ENCODE assay signal across 31 mouse cellular contexts in genomic region chr5:64568294-64568693, GRCm38 (mm10).
DNase-seq lines count a peak whose midpoint lies in the region; ATAC-seq lines count a peak whose summit lies in the region.
"Had no signal": no experiment of that assay in that cellular context is flagged by ENCODE, and none has a peak within 500 bp of the region (broad histone marks: within the 10 kb centered on the region; RNA-seq: fewer than 3 reads in every experiment).

No protein-coding gene starts in this region.

- H3K36me3 ChIP-seq in liver, embryonic 13.5 days: no peaks in the 10 kb centered on the region
- no peaks in the 10 kb centered on the region for H3K36me3 ChIP-seq in forebrain, embryonic 13.5 days (ENCODE audit: poor library complexity, severe bottlenecking)
- H3K36me3 ChIP-seq: embryonic facial prominence, embryonic 10.5 days; embryonic facial prominence, embryonic 15.5 days; heart, embryonic 15.5 days; hindbrain, embryonic 12.5 days; intestine, embryonic 15.5 days; lung, embryonic 15.5 days; neural tube, embryonic 15.5 days had no signal

- H3K4me3 ChIP-seq in liver, embryonic 13.5 days (replicated peaks): no peak overlapping the region
- no peak overlapping the region for H3K4me3 ChIP-seq in forebrain, embryonic 13.5 days
- H3K4me3 ChIP-seq: embryonic facial prominence, embryonic 10.5 days; embryonic facial prominence, embryonic 15.5 days; heart, embryonic 15.5 days; hindbrain, embryonic 12.5 days; intestine, embryonic 15.5 days; lung, embryonic 15.5 days; megakaryocyte, embryonic 14.5 days; neural tube, embryonic 15.5 days had no signal

- H3K27me3 ChIP-seq in liver, embryonic 13.5 days: no peaks in the 10 kb centered on the region
- H3K27me3 ChIP-seq in forebrain, embryonic 13.5 days: no peaks in the 10 kb centered on the region
- H3K27me3 ChIP-seq: embryonic facial prominence, embryonic 15.5 days; heart, embryonic 15.5 days; hindbrain, embryonic 12.5 days; intestine, embryonic 15.5 days; lung, embryonic 15.5 days; megakaryocyte, embryonic 14.5 days; neural tube, embryonic 15.5 days had no signal

- H3K27ac ChIP-seq in liver, embryonic 13.5 days: peak overlapping the region; percentile 92
- H3K27ac ChIP-seq in forebrain, embryonic 13.5 days: no peak overlapping the region
- H3K27ac ChIP-seq: embryonic facial prominence, embryonic 10.5 days; embryonic facial prominence, embryonic 15.5 days; heart, embryonic 15.5 days; hindbrain, embryonic 12.5 days; hindbrain, postnatal 0 days; intestine, embryonic 15.5 days; kidney, postnatal 0 days; lung, embryonic 15.5 days; neural tube, embryonic 15.5 days had no signal

- peak; percentile 49 for ATAC-seq in erythroblast, adult 5-6 weeks (replicated peaks; ENCODE audit: low FRiP score, poor library complexity, severe bottlenecking)
- ATAC-seq in liver, embryonic 13.5 days (ENCODE audit: low read depth): peak; percentile 34; the same call in 1 of the 2 replicates
- 0 out of 2 replicates have a peak, but pooled peaks have one; percentile 13 for ATAC-seq in megakaryocyte progenitor cell, adult 5-6 weeks (replicated peaks; ENCODE audit: poor library complexity)
- ATAC-seq in forebrain, embryonic 13.5 days: no peak
- ATAC-seq: forebrain, postnatal 0 days; hindbrain, postnatal 0 days; intestine, embryonic 15.5 days had no signal

- H3K4me2 ChIP-seq in liver, embryonic 13.5 days: no peak overlapping the region
- H3K4me2 ChIP-seq in forebrain, embryonic 13.5 days: no peak overlapping the region
- H3K4me2 ChIP-seq: embryonic facial prominence, embryonic 15.5 days; heart, embryonic 15.5 days; hindbrain, embryonic 12.5 days; intestine, embryonic 15.5 days; lung, embryonic 15.5 days; neural tube, embryonic 15.5 days had no signal

- WGBS in liver, embryonic 13.5 days (ENCODE audit: insufficient replicate concordance): 64% methylated on average over 3 of the region's 3 CpGs
- 96% methylated on average over 3 of the region's 3 CpGs for WGBS in forebrain, embryonic 13.5 days

- peak overlapping the region; percentile 39; the same call in 1 of the 2 replicates for H3K9ac ChIP-seq in liver, embryonic 13.5 days
- H3K9ac ChIP-seq in forebrain, embryonic 13.5 days: no peak overlapping the region
- H3K9ac ChIP-seq: embryonic facial prominence, embryonic 15.5 days; forebrain, postnatal 0 days; heart, embryonic 15.5 days; hindbrain, embryonic 12.5 days; intestine, embryonic 15.5 days; lung, embryonic 15.5 days; neural tube, embryonic 15.5 days had no signal

- peak; percentile 9 to 23 for DNase-seq in spleen, postnatal 10 days (ENCODE audit: low spot score in 2 of 2)
- no peak for DNase-seq in spleen, postnatal 14 days (ENCODE audit: low spot score in 2 of 2)
- DNase-seq in liver, embryonic 13.5 days: no peak
- DNase-seq in left cerebral cortex, adult 8-10 months (ENCODE audit: low spot score in 2 of 2): no peak
- DNase-seq in cerebellum, postnatal 36 days: no peak
- DNase-seq: adrenal gland, postnatal 14 days; cerebellum, adult 11-12 months; cerebellum, postnatal 14 days; forebrain, postnatal 0 days; heart, postnatal 36 days; kidney, adult 2 months; kidney, postnatal 4 days; left cerebral cortex, postnatal 4 days; lung, postnatal 36 days; midbrain, embryonic 14.5 days; retina, postnatal 1 day; spleen, adult 18-20 months; thymus, postnatal 14 days had no signal

- peaks cover 31% of the 10 kb centered on the region for H3K4me1 ChIP-seq in liver, embryonic 13.5 days (replicated peaks)
- H3K4me1 ChIP-seq in forebrain, embryonic 13.5 days: no peaks in the 10 kb centered on the region
- H3K4me1 ChIP-seq: embryonic facial prominence, embryonic 10.5 days; heart, embryonic 15.5 days; hindbrain, embryonic 12.5 days; intestine, embryonic 15.5 days; lung, embryonic 15.5 days; neural tube, embryonic 15.5 days had no signal

- H3K9me3 ChIP-seq in liver, embryonic 13.5 days (replicated peaks): no peaks in the 10 kb centered on the region
- no peaks in the 10 kb centered on the region for H3K9me3 ChIP-seq in forebrain, embryonic 13.5 days (replicated peaks)
- H3K9me3 ChIP-seq: embryonic facial prominence, embryonic 10.5 days; embryonic facial prominence, embryonic 15.5 days; heart, embryonic 15.5 days; hindbrain, embryonic 12.5 days; intestine, embryonic 15.5 days; lung, embryonic 15.5 days; neural tube, embryonic 15.5 days had no signal

Comparison
In these comparisons a context has a peak if more than half of its experiments do, and no peak if none do; other contexts are left out.
1. DNase-seq: peak in spleen, postnatal 10 days (2 of 2); none in spleen, postnatal 14 days (0 of 2), liver, embryonic 13.5 days (single experiment), left cerebral cortex, adult 8-10 months (0 of 2) and cerebellum, postnatal 36 days (0 of 2).